Mouse (Mus musculus) midbrain, postnatal 0 days (tissue): ENCODE results near the gene Zfp953. TPM values are rescaled to one million over a fixed set of nuclear protein-coding genes. Genes with fewer than 3 reads are reported as not detected.
"Not testable (repeated sequence)": the region's sequence is repeated elsewhere in the genome, so short reads cannot be mapped to it uniquely, and the experiment has no call there.

Experiments
- ATAC-seq: fragments of 200-750 bp; cut with Nextera tagmentation; 2 replicates; pipeline ENCODE4 v1.8.0; 2017; ENCODE audit warnings: moderate number of reproducible peaks, mild to moderate bottlenecking, moderate TSS enrichment, moderate library complexity; ENCODE audit not compliant: low FRiP score
- DNase-seq: peaks from one replicate; pipeline ENCODE4 v3.0.0-alpha.2; 2015; ENCODE audit warnings: low spot score
- H3K27ac ChIP-seq: fragments of 300-500 bp; sonication (generic); 2 replicates; pipeline ENCODE4 v1.5.1; 2014; ENCODE audit warnings: low read depth, mild to moderate bottlenecking, low read length, mixed read lengths
- H3K27me3 ChIP-seq: fragments of 300-500 bp; sonication (generic); 2 replicates; pipeline ENCODE4 v1.6.1; 2014; ENCODE audit warnings: low read length, control low read depth, mixed read lengths; ENCODE audit not compliant: insufficient read depth
- H3K36me3 ChIP-seq: fragments of 300-500 bp; sonication (generic); 2 replicates; pipeline ENCODE4 v1.6.1; 2014; ENCODE audit warnings: low read length, control low read depth, mixed read lengths; ENCODE audit not compliant: insufficient read depth
- H3K4me1 ChIP-seq: fragments of 300-500 bp; sonication (generic); 2 replicates; pipeline ENCODE4 v1.6.1; 2014; ENCODE audit warnings: mild to moderate bottlenecking, control low read depth, antibody characterized with exemption, low read length, mixed read lengths; ENCODE audit not compliant: insufficient read depth
- H3K4me2 ChIP-seq: fragments of 300-500 bp; sonication (generic); 2 replicates; pipeline ENCODE4 v1.6.1; 2014; ENCODE audit warnings: low read depth, mild to moderate bottlenecking, low read length, mixed read lengths; ENCODE audit not compliant: poor library complexity, severe bottlenecking
- H3K4me3 ChIP-seq: fragments of 300-500 bp; sonication (generic); 2 replicates; pipeline ENCODE4 v1.5.1; 2014; ENCODE audit warnings: low read depth, mild to moderate bottlenecking, low read length, moderate library complexity
- H3K9ac ChIP-seq: fragments of 300-500 bp; sonication (generic); replicated peaks from 2 replicates; pipeline ENCODE4 v1.6.1; 2014; ENCODE audit warnings: mild to moderate bottlenecking, low read length, moderate library complexity, mixed read lengths; ENCODE audit not compliant: poor library complexity, severe bottlenecking
- H3K9me3 ChIP-seq: fragments of 300-500 bp; sonication (generic); 2 replicates; pipeline ENCODE4 v1.6.1; 2016; ENCODE audit warnings: low read length, control low read depth
- CTCF ChIP-seq: IDR thresholded peaks from 2 replicates; pipeline ENCODE4 v1.5.1; 2016; ENCODE audit warnings: antibody characterized with exemption, mild to moderate bottlenecking
- WGBS: fragments of 180-500 bp; shearing (Covaris S2); extraction: QIAGEN DNeasy Blood & Tissue Kit; methylation state at CpG from one replicate; pipeline ENCODE4 v1.1.7; 2014; 5-methylcytosine and 5-hydroxymethylcytosine counted together
- polyA plus RNA-seq: library from polyadenylated mRNA; unstranded; fragments of >200 nt; fragmentation: Nextera tagmentation; extraction: Ambion mirVana; gene quantifications from 2 replicates; pipeline ENCODE4 v1.2.1, GENCODE M21; 2015
- total RNA-seq: library from RNA; depleted of rRNA; stranded (reverse); fragments of >200 nt; gene quantifications from 2 replicates; pipeline ENCODE4 v1.2.3, GENCODE M21; 2014; rRNA removed

The Zfp953 gene
- total RNA-seq (0.71 and 1.3 TPM in 2 replicates), polyA plus RNA-seq (0.13 and 0.22 TPM in 2 replicates)

- Histone ChIP-seq H3K27ac (no peak within 1 kb of the TSS), H3K27me3 (no peaks in the 10 kb centered on the region), H3K4me1 (0 out of 2 replicates have a peak, but pooled peaks cover 2% of the 10 kb centered on the region), H3K4me2 (peak within 1 kb of the TSS; percentile 78), H3K36me3 (no peaks in the 10 kb centered on the region), H3K9me3 (no peaks in the 10 kb centered on the region), H3K9ac (peak within 1 kb of the TSS; percentile 63), H3K4me3 (peak within 1 kb of the TSS; percentile 80)
- TF ChIP-seq CTCF = peak; percentile 36
- peak; percentile 94 for ATAC-seq
- DNase-seq = peak; percentile 93
- WGBS = under 1% methylated on average over 15 of the region's 15 CpGs
Measured at GRCm38 (mm10) chr13:67360131-67360744, at the start of gene Zfp953, which contains the start of gene Gm28044. TSS of gene Zfp953 (minus strand) at chr13:67360605. TSS of gene Gm28044 (minus strand) at chr13:67360536.

DNA sequence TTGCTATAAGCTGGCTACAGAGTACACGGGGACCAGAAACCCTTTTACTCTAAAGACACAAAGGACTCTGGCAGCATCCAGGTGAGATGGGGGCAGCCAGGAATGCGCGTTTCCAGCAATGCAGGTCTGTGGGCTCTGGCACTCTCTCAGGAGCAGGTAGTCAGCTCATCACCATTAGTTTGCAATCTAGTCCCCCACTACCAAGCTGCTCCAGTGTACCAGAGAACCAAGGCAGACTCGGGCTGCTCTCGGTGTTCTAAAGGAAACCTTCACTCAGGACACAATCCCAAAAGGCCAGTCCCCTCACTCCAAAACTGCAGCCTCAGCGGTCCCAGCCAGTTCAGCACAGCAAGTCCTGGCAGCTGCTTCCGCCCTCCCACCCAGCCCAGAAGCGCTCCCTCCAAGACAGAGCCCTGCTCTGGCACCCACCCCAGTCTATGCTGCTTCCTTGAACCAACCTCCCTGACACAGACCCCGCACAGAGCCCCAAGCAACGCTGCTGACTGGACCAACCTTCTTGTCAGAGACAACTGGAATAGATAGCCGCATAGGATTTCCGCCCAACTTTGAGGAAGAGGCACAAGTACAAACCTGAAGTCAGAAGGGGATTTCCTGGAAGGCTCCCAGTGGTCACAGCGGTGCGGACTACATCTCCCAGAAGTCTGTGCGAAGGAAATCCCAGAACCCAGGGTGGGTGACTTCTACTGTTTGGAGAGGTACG lies 38.9 kb upstream of the Zfp953 start, which contains the start of gene Zfp429:
Zfp429 (minus strand) TSS at position 637 of the 721 bp plus-strand sequence.
- DNase-seq = peak; percentile 75
- 5% methylated on average over 14 of the region's 16 CpGs for WGBS
- not testable (repeated sequence) for H3K4me1 ChIP-seq

GRCm38 (mm10) chr13:67376255-67376654 lies 15.8 kb upstream of the Zfp953 start:
- H3K9ac ChIP-seq, ATAC-seq: not testable (repeated sequence)
- 74% methylated on average over 3 of the region's 3 CpGs for WGBS

More for the DNA sequence above, 38.9 kb upstream of the Zfp953 start, which contains the start of gene Zfp429:
- ATAC-seq = peak; percentile 91
- H3K36me3 ChIP-seq, H3K27me3 ChIP-seq, H3K9me3 ChIP-seq, H3K27ac ChIP-seq: not testable (repeated sequence)
- Histone ChIP-seq H3K4me2 (peak within 1 kb of the TSS; percentile 61), H3K4me3 (peak within 1 kb of the TSS; percentile 56), H3K9ac (peak within 1 kb of the TSS; percentile 30)

GRCm38 (mm10) chr13:67375050-67375911 lies 14.9 kb upstream of the Zfp953 start, which contains the start of the genes Gm28041 and Zfp456:
TSS of gene Gm28041 (minus strand) at chr13:67375733.
TSS of gene Zfp456 (minus strand) at chr13:67375810.
- not testable (repeated sequence) for H3K9me3 ChIP-seq, H3K4me1 ChIP-seq, H3K9ac ChIP-seq, H3K27ac ChIP-seq, H3K36me3 ChIP-seq, H3K27me3 ChIP-seq
- WGBS = 24% methylated on average over 13 of the region's 15 CpGs
- Histone ChIP-seq H3K4me2 (peak within 1 kb of the TSS; percentile 53), H3K4me3 (peak within 1 kb of the TSS; percentile 35)
- ATAC-seq = peak; percentile 82
- DNase-seq = peak; percentile 48

More at GRCm38 (mm10) chr13:67376255-67376654, 15.8 kb upstream of the Zfp953 start:
- H3K4me1 ChIP-seq, H3K9me3 ChIP-seq, H3K27me3 ChIP-seq, H3K27ac ChIP-seq, H3K4me3 ChIP-seq, H3K4me2 ChIP-seq, H3K36me3 ChIP-seq, DNase-seq: not testable (repeated sequence)

DNA sequence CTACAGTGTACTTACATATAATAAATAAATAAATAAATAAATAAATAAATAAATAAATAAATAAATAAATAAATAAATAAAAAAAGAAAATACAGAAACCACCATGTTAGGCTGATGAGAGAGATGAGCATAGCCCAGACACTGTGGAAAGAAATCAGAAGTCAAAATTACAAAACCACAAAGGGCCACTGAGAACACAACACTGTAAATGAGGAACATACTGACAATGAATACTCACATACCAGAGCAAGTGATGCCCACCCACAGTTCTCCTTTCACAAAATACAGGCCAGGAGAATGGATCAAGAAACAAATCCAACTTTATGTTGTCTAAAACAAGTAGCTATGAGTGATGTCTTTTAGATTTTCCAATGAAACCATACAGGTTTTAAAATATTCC lies 8.6 kb downstream of the Zfp953 start:
- Histone ChIP-seq H3K36me3 (no peaks in the 10 kb centered on the region), H3K4me2 (no peak overlapping the region), H3K4me1 (no peaks in the 10 kb centered on the region), H3K4me3 (no peak overlapping the region), H3K27ac (no peak overlapping the region), H3K9ac (no peak overlapping the region), H3K9me3 (no peaks in the 10 kb centered on the region), H3K27me3 (no peaks in the 10 kb centered on the region)
- no peak for TF ChIP-seq CTCF
- ATAC-seq = no peak
- no peak for DNase-seq
